Mouse (Mus musculus) adrenal gland, adult 18-20 months (tissue): Measurements from ENCODE around the gene Tex22. TPM values are rescaled to one million over a fixed set of nuclear protein-coding genes. Genes with fewer than 3 reads are reported as not detected.

ENCODE experiments used
- DNase-seq, 2 experiments: peaks; one replicate each; pipeline ENCODE4 v3.0.0; 2021 to 2022; ENCODE audit warnings: low spot score in 2 of 2
- total RNA-seq, 2 experiments: library from RNA; stranded (reverse); gene quantifications; 1 replicate in 1 of 2; 2 replicates in 1 of 2; pipeline ENCODE4 v1.2.3; 2021

Gene Tex22
- total RNA-seq, 2 experiments from 2014 or later: 0.27 TPM; not detected in 1

DNA sequence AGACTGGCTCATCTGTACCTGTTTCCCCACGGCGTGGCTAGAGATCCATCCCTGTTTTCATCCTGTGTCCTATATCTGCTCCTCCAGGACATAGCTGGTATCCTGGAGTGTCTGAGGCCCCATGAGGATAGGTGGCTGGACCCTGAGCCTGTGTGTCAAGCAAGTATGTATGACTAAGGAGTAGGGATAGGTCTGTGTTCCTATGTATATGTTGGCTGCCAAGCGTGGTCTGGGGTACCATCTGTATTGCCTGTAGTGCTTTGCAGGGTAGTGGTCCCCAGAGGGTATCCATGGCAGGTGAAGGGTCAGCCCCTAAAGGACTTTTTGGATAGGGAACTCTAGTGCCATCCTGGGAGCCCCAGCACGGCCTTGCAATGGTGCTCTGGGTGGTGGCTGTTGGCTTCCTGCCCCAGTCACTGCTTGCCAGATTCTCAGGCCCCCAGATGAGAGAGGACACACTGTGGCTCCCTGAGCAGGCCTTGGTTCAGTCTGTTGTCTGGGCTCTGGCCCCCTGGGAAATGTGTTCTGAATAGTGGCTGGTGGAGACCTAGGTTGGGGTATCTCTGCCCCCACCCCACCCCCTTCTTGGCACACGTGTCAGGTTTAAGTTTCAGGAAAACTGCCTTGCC, 26.3 kb downstream of the Tex22 start:
- no peak for DNase-seq

DNA sequence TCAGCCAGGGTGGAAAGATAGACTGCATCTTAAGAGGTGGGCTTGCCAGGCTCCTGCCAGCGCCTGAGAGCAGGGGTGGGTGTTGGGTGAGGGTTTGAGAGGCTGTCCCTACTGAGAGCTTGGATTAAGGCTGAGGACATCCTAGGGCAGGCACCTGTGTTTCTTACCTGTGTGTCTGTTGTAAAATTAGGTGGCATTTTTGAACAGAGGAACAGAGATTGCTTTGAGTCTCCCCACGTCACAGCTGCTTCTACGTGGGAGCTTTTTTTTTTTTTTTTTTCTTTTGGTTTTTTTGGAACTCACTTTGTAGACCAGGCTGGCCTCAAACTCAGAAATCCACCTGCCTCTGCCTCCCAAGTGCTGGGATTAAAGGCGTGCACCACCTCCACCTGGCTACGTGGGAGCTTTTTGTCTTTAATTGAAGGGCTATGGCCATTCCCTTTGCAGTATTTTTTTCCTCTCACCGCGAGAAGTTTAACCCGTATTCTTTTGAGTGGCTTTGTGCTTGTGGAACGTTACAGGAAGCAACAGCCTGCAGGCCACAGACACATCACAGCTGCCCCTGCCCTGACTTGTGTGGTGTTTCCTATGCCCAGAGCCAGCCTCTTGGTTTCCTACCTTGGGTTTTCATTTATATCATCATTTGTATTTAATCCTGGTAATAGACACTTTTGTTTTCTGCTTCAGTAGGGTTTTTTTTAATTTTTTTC, 27.1 kb downstream of the Tex22 start:
- no peak for DNase-seq

DNA sequence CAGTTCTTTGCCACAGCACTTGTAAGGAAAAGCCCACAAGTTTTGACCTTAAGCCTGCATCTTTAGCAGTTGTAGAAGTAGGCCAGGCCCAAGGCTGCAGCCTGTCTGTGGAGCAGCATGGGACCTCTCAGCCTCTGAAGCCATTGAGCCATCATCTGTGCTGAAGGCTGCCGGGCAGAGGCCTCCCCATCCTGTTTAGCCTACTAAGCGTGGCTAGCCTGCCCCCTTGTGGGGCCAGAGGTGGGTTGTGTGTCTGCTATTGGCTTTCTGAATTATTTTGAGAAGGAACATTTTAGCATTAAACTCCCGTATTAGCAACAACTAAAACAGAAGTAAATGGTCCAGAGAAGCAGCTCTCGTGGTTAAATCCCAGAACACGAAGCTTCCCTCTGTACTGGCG, 28.2 kb downstream of the Tex22 start:
- DNase-seq: peak in 1 of 2 experiments; percentile 60

DNA sequence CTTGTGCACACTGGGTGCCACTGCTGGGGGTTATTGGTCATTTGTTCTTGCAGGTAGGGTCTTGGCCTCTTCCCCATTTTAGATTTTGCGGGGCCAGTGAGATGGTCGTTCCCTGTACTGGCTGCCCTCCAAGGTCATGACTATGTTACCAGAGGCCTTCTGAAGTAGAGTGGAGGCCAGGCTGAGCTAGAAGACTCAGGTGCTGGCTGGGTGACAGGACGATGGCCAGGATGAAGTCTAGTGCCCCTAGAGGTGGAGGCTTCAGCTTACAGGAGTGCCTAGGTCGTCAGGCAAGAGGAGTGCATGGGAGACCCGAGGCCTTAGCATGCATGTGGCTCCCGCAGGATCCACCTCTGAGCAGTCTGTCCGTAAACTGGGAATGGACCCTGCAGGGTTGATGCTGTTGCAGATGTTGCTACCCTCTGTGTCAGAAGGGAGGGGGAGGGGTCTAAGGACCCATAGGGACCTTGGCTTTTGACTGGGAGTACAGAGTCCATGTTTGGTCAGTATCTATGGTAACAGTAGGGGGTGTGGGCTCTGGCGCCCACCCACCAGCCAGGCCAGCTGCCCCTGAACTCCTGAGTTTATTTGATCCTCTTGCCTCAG, 29.6 kb downstream of the Tex22 start:
- DNase-seq: no peak

DNA sequence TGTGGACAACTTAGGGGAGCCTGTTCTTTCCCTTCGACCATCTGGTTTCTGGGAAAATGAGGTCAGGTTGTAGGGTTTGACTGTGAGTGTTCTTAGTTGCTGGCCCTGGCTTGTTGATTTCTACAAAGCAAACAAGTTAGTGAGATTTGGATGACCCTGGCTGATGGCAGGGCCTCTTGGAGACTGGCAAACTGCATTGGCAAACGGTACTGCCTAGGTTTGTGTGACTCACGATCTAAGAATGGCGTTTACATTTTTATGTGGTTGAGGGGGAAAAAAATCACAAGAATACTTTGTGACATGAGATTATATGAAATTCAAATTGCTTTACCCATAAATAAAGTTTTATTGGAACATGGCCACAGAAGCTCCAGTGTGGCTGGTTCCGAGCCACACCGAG, 32.1 kb downstream of the Tex22 start:
- no peak for DNase-seq

DNA sequence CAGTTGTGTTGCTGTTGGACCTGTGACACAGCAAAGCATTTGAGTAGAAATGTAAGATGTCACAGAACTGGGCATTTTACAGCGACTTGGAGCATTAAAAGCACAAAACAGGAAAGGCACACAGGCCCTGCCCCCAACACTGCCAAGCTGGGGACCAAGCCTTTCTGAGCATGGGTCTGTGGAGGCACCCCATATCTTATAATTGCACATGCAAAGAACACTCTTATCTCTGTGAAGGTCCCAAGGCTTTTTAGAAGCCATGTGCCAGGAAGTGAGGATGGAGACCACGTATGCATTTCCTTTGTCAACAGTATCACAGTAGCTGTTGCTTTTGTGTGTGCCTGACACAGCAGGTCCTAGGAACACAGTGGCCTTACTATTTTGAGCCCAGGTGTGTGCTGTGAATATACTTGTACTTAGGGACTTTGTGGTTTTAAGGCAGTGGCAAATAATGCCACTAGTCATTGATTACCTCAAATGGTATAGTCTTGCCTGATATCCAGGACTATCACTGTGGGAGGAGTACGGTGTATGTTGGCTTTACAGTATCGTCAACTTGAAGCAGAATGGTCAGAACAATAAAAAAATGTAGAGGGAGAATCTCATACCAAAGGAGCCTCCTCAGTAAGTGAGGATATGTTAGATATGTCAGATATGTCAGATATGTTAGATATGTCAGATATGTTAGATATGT, 33.3 kb downstream of the Tex22 start:
- no peak for DNase-seq

DNA sequence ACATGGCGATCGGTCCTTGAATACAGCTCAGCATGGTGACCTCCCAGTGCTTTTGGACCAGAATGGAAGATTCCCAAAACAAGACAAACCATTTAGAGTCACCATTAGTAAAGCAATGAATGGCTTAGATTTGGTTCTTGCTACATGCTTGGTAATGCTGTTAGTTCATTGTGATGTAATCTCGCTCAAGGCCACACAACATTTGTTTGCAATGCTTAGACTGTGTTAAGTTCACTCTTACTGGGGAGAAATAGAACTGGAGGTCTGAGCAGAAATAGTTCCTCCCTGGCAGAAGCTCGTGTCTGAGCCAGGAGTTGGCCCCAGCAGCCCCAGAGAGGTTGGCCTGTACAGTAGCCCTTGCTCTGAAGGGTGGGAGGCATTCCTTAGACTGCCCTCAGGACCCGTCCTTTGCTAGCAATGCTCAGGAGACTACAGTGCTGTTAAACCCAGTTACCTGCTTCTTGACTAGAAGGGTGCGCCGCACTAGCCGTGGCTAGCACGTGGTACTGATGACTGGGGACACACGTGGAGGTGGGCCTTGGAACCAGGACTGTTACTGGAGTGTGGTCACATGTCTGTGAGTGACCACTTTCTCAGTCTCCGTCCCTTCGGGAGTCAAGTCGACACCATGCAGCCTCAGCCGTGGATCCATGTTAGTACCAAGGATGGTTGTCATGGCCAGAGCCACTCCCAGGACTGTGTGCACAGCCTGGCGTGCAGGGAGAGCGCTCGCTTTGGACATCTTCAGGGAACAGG, 34.4 kb downstream of the Tex22 start:
- DNase-seq: no peak

DNA sequence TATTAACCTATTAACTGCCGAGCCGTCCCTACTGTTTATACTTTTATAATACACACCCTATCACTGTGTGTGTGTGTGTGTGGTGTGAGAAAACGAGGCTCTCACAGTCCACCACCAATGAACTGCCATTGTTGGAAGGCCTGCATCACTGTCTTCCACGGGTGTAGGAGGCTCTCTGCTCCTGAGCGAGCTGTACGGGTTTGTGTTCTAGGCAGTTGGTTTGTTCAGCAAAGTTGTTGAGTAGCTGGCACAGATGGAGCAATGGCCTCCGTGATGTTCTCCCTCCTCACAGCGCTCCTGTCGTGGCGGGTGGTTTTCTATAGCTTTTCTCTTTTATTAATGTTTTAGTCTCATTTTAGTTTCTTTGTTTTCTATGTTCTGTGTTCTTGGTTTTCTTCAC, 35.5 kb downstream of the Tex22 start:
- no peak for DNase-seq

DNA sequence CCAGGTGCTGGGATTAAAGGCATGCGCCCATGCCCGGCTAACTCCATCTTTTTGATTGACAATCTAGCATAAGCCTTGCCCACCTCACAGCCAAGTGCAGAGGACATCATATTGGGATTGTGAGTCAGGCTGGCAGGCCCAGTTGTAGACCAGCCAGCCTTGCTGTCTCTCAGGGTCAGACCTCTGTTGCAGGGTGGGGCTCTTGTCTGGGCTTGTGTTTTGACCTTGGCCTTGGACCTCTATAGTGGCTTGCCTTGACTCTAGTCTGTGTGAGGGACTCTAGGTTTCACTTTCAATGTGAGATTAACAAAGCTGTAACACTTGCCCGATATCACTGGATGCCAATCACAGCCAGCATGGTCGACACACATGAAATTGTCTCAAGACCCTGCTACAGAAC, 39.8 kb downstream of the Tex22 start:
- DNase-seq: no peak

DNA sequence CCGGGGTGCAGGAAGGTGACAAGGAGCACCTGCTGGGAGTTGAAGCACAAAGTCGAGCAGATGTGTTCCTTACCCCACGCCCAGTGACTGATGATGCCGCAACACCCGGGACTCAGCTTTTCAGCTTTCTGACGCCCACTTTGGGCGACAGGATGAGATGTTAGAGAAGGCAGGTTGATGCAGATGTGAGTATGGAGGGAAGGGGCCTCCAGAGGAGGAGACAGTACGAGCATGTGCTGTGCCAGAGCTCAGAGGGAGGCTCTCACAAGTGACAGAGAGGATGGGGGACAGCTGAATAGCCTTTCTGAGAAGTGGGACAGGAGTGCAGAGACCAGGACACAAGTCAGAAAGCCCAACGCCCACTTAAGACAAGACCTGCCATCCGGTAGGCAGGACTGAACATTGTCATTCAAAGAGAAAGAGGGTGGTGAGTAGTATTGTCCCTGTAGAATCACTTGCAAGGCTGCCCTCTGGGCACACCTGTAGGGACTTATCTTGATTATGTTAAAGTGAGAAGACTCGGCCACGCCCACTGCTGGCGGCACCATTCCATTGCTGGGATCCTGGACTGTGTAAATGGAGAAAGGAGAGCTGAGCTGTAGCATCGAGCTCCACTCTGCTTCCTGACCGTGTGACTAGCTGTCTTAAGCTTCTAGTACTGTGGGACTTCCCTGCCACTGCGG, 40.7 kb downstream of the Tex22 start:
- DNase-seq: no peak

DNA sequence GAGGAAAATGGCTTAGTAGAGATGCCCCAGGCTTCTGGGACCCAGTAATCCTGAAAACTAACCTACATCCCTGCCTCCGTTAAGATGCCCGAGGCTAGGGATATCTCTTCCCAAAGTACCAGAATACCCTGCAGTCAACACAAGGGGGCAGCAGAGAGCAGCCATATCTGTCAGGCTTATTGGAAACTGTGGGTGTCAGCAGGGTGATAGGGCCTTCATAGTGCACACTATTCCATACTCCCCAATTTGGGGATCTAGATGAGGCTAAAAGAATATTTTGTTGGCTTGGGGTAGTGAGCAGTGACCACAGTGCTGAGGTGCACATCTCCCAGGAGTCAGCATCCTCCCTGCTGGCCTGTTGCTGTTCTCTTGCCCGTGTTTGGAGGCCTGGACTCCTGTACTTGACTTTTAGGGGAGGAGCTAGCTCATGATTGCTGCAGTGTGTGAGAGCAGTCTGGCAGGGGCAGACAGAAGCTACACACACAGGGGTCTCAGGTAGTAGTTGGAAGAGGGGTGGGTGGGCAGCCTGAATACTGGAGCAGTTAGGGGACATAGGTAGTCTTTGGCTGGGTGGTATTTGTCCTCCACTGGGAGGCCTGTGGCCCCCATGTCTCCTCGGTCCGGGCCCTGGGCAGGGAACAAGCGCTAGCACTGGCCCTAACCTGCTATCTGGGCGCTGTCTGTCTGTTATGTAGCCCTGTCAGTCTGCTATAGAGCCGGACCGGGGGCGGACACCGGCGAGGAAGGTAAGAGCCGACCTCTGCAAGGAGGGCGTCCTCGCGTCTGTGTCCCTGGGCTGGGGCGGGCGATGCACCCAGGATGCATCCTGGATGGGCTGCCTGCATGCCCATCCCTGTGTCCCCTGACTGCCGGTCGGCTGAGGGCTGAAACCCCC, 45.5 kb downstream of the Tex22 start:
- DNase-seq: peak; percentile 80 to 87

DNA sequence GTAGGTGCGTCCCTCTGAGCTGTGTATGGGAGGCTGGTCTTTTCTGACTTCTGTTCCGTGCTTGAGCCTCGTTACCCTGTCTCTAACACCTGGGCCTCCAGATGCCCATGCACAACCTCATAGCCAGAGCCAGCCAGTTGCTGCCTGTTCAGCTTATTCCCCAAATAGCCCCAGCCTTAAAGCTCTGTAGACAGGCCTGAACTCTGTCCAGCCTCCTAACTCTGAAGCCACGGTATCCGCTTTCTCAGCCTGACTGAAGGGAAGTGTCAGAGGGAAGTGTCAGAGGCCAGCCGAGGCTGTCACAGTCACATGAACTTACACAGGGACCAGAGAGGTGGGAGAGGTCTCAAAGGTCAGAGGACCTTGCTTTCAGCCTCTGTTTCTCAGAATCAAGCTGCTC, 50.4 kb downstream of the Tex22 start:
- DNase-seq: no peak

DNA sequence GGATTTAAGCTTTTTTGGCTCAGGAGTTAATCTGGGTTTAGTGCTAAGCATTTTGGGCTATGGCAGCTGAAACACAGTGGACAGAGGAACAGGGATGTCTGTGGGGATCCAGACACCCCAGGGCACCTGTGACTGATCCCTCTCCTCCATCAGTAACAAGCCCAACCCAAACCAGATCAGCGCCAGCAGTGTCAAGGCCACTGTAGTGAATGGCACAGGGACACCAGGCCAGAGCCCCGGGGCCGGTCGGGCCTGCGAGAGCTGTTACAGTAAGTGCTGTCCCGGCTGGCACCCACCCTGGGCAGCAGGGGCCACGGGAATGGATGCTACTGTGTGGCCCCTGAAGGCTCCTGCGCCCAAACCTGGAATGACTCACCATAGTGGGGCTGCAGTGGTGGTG, 56.4 kb downstream of the Tex22 start:
- no peak for DNase-seq

DNA sequence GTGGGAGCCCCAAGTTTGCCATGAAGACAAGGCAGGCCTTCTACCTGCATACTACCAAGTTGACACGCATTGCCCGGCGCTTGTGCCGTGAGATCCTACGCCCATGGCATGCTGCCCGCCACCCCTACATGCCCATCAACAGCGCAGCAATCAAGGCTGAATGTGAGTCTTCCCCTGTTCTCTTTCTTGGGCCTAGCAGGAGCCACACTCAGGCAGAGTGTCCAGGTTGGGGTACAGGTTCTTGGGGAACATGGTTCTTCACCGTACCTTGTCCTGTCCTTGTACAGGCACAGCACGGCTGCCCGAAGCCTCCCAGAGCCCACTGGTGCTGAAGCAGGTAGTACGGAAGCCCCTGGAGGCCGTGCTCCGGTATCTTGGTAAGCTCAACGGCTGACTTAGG, 57.3 kb downstream of the Tex22 start:
- DNase-seq: no peak

DNA sequence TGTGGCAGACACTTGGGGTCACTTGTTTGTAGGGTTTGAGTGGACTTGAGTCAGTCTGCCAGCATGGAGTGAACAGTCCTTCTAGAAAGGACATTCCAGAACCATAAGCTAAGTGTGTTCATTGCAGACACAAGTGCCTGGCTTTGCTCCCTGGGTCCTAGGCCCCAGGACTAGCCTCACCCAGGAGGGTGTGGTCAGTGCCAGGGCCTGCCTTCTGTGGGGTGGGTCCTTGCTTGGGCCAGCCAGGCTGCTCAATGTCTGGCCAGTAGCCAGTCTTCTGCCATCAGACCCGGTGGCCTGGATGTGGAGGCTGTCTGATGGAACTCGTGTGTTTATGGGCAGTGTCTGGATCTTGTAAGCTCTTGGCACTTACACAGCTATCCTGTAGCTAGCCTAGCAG, 58.3 kb downstream of the Tex22 start:
- DNase-seq: no peak

DNA sequence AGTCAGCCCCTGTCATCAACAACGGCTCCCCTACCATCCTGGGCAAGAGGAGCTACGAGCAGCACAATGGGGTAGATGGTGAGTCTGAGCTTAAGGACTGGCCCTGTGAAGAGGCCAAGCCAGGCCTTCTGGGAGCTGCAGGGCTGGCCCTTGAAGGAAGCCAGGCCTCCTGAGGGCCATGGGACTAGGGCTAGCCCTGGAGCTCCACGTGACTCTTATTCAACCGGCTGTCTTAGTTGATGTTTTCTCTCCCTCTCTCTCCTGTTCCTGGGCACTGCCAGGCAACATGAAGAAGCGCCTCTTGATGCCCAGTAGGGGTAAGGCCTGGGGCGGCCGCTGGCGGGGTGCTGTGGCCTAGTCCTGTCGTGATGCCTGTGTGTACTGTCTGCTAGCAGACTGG, 59.0 kb downstream of the Tex22 start:
- no peak for DNase-seq

DNA sequence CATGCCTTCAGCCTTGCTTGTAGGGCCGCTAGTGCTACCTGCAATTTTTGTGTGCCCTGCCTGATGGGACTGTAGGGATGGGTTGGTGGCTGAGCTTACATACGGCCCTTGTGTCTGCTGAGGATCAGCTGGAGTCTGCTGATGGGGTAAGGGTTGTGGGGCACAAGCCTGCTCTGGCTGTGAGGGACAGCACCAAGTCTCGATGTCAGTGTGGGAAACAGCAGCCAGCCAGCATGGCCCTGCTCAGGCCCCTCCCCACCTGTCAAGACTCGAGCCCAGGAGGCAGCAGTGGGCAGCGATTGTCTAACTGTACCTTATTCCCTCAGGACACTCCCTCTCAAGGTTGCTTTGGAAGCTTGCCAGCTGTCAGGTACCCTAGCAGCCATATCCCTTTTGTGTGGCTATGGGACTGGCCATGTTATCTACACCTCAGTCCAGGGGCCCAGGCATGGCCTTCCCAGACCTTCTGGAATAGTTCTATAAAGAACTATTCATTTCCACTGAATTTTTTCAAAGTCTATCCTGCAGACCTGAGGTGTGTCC, 59.6 kb downstream of the Tex22 start:
- DNase-seq: no peak

DNA sequence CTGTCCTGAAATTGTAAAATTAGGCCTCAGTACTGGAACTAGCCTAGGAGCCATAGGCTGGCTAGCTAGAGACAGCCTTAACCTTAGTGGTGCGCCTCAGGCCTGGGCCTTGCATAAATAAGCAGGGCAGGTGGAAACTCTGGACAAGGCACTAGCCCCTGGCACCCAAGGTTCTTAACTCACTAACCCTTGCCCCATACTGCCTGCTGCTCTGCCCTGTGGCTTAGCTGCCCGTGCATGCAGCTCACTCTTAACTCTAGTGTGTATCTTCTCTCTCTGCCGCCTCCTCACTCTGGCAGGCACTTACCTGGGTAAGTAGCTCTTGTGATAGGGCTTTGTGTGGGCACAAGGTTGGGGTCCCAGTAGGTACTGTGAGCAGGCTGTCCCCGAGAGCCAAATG, 60.2 kb downstream of the Tex22 start:
- no peak for DNase-seq

DNA sequence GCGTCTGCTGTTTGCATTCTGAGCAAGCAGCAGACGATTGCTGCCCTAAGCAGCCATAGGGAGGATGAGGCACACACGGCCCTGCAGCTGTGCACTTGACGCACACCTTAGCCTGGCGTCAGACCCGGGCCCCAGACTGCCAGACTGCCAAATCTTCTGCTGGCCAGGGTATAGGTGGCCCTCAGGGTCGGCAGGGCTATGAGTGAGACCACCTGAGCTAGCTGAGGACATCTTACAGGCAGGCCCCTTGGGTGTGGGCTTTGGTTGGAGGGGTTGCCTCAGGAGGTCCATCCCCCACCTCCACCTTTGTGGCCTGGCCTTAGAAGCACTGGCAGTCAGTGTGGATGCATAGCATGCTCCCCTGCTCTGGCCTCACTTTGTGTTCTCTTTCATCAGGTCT, 61.1 kb downstream of the Tex22 start:
- DNase-seq: no peak
